Comparison of ENCODE assay signal across 9 mouse cellular contexts in genomic region chr6:81956399-81956798, GRCm38 (mm10). TPM values are rescaled to one million over a fixed set of nuclear protein-coding genes. Genes with fewer than 3 reads are reported as not detected.
DNase-seq lines count a peak whose midpoint lies in the region.
"Had no signal": no experiment of that assay in that cellular context is flagged by ENCODE, and none has a peak within 500 bp of the region (broad histone marks: within the 10 kb centered on the region; RNA-seq: fewer than 3 reads in every experiment).

No protein-coding gene starts in this region.

- DNase-seq in kidney, adult 9 months = peak; percentile 15
- DNase-seq in kidney, adult 11 months = no peak
- peak; percentile 47 for DNase-seq in thymus, postnatal 4 days
- DNase-seq in thymus, postnatal 0 days (ENCODE audit: low spot score) = no peak
- peak; percentile 21 for DNase-seq in c-Kit-negative CD71-positive TER-119-positive erythroid progenitor cells, embryonic 14.5 days (ENCODE audit: low read depth, low spot score)
- no peak for DNase-seq in spleen, postnatal 36 days (ENCODE audit: low spot score in 2 of 2)
- no peak for DNase-seq in urinary bladder, postnatal 25 days (ENCODE audit: low spot score)
- DNase-seq: right cerebral cortex, postnatal 14 days; thymus, postnatal 25 days had no signal

RNA-seq across cellular contexts. Expression of gene Mrpl19, which starts 9.4 kb away (rescaled TPM):
- polyA plus RNA-seq in thymus, postnatal 0 days (2015; fragmentation: Nextera tagmentation; extraction: Ambion mirVana) = 35.6 and 44.0 TPM in 2 replicates

RNA-seq across cellular contexts. Expression of gene Gcfc2, which starts 32.9 kb away (rescaled TPM):
- polyA plus RNA-seq in thymus, postnatal 0 days (2015; fragmentation: Nextera tagmentation; extraction: Ambion mirVana) = 7.1 and 7.7 TPM in 2 replicates

Comparison
In these comparisons a context has a peak if more than half of its experiments do, and no peak if none do; other contexts are left out.
1. DNase-seq: peak in kidney, adult 9 months (single experiment), thymus, postnatal 4 days (single experiment) and c-Kit-negative CD71-positive TER-119-positive erythroid progenitor cells, embryonic 14.5 days (single experiment); none in kidney, adult 11 months (single experiment), thymus, postnatal 0 days (single experiment), spleen, postnatal 36 days (0 of 2) and urinary bladder, postnatal 25 days (single experiment).